ENCODE assay signal across 8 mouse cellular contexts in the genomic region with DNA sequence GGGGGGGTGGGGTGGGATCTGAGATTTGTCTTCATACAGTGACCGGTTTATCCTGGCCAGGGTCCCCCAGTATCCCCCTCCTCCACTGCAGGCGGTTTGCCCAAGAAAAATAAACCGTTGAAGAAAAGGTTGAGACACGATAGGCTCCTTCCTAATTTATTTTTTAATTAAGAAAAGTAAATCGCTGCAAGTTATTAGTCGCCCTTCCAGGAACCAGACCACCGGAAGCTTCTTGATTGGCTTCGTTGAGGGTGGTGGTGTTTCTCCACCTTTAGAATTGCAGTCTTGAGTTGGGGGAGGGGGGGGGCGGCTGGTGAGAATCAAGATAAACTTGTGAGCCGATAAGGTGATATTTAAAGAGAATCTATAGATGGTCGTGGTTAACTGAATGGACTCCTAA. TPM values are rescaled to one million over a fixed set of nuclear protein-coding genes. Genes with fewer than 3 reads are reported as not detected.
DNase-seq lines count a peak whose midpoint lies in the region; ATAC-seq and TF ChIP-seq lines count a peak whose summit lies in the region.

No protein-coding gene starts in this region.

- no peak for TF ChIP-seq EP300 in stomach, postnatal 0 days (optimal IDR thresholded peaks at IDR 0.05)

- DNase-seq in lung, postnatal 10 days, result no peak
- DNase-seq in forebrain, embryonic 10.5 days (ENCODE audit: extremely low spot score, low spot score), result peak; percentile 46
- DNase-seq in stomach, postnatal 0 days (ENCODE audit: low spot score), result no peak
- DNase-seq in spleen, adult 12 weeks (ENCODE audit: low spot score), result no peak
- no peak for DNase-seq in right cerebral cortex, postnatal 36 days (ENCODE audit: low spot score in 2 of 2)

- peak overlapping the region; percentile 61 for H3K4me3 ChIP-seq in lung, embryonic 15.5 days
- H3K4me3 ChIP-seq in forebrain, embryonic 10.5 days, result peak overlapping the region; percentile 88
- H3K4me3 ChIP-seq in limb, embryonic 15.5 days, result peak overlapping the region; percentile 57
- peak overlapping the region; percentile 62; the same call in 1 of the 2 replicates for H3K4me3 ChIP-seq in stomach, postnatal 0 days (ENCODE audit: low read depth, low read length)

- H3K36me3 ChIP-seq in lung, embryonic 15.5 days, result peaks cover 14% of the 10 kb centered on the region
- H3K36me3 ChIP-seq in forebrain, embryonic 10.5 days (replicated peaks), result peaks cover 25% of the 10 kb centered on the region
- H3K36me3 ChIP-seq in limb, embryonic 15.5 days, result peaks cover 16% of the 10 kb centered on the region
- H3K36me3 ChIP-seq in stomach, postnatal 0 days (ENCODE audit: control insufficient read depth, insufficient read depth, low read length), result no peaks in the 10 kb centered on the region

- TF ChIP-seq CTCF in stomach, postnatal 0 days (IDR thresholded peaks at IDR 0.05; ENCODE audit: low read depth), result no peak

- no peaks in the 10 kb centered on the region for H3K9me3 ChIP-seq in lung, embryonic 15.5 days
- H3K9me3 ChIP-seq in forebrain, embryonic 10.5 days, result no peaks in the 10 kb centered on the region
- H3K9me3 ChIP-seq in limb, embryonic 15.5 days, result no peaks in the 10 kb centered on the region
- no peaks in the 10 kb centered on the region for H3K9me3 ChIP-seq in stomach, postnatal 0 days (ENCODE audit: control insufficient read depth, low read length)

- H3K4me2 ChIP-seq in lung, embryonic 15.5 days, result peak overlapping the region; percentile 92
- H3K4me2 ChIP-seq in limb, embryonic 15.5 days, result peak overlapping the region; percentile 97
- H3K4me2 ChIP-seq in stomach, postnatal 0 days (replicated peaks; ENCODE audit: low read depth), result peak overlapping the region; percentile 98

- peak overlapping the region; percentile 98 for H3K27ac ChIP-seq in lung, embryonic 15.5 days
- peak overlapping the region; percentile 99 for H3K27ac ChIP-seq in forebrain, embryonic 10.5 days
- H3K27ac ChIP-seq in limb, embryonic 15.5 days, result peak overlapping the region; percentile 92
- H3K27ac ChIP-seq in stomach, postnatal 0 days (replicated peaks), result no peak overlapping the region

- under 1% methylated on average over 11 of the region's 11 CpGs for WGBS in lung, embryonic 15.5 days
- WGBS in forebrain, embryonic 10.5 days, result under 1% methylated on average over 11 of the region's 11 CpGs
- 3% methylated on average over 11 of the region's 11 CpGs for WGBS in limb, embryonic 15.5 days
- WGBS in stomach, postnatal 0 days, result 7% methylated on average over 11 of the region's 11 CpGs

- H3K9ac ChIP-seq in lung, embryonic 15.5 days, result peak overlapping the region; percentile 80
- no peak overlapping the region for H3K9ac ChIP-seq in limb, embryonic 15.5 days
- H3K9ac ChIP-seq in stomach, postnatal 0 days (ENCODE audit: low read length), result no peak overlapping the region

- peaks cover 65% of the 10 kb centered on the region for H3K4me1 ChIP-seq in lung, embryonic 15.5 days
- H3K4me1 ChIP-seq in forebrain, embryonic 10.5 days, result peaks cover 73% of the 10 kb centered on the region
- peaks cover 66% of the 10 kb centered on the region for H3K4me1 ChIP-seq in limb, embryonic 15.5 days
- peaks cover 9% of the 10 kb centered on the region for H3K4me1 ChIP-seq in stomach, postnatal 0 days (replicated peaks; ENCODE audit: control insufficient read depth, insufficient read depth)

- ATAC-seq in lung, embryonic 15.5 days (ENCODE audit: borderline replicate concordance, extremely low read depth, low FRiP score, low TSS enrichment), result no peak
- ATAC-seq in limb, embryonic 15.5 days (ENCODE audit: insufficient number of reproducible peaks, low FRiP score, low TSS enrichment, low read depth), result no peak
- ATAC-seq in stomach, postnatal 0 days (ENCODE audit: low FRiP score, low TSS enrichment), result no peak
- ATAC-seq in megakaryocyte, adult 5-6 weeks (ENCODE audit: poor library complexity, severe bottlenecking), result no peak

- H3K27me3 ChIP-seq in lung, embryonic 15.5 days, result peaks cover 18% of the 10 kb centered on the region
- peaks cover 39% of the 10 kb centered on the region for H3K27me3 ChIP-seq in forebrain, embryonic 10.5 days (ENCODE audit: poor library complexity, severe bottlenecking)
- H3K27me3 ChIP-seq in limb, embryonic 15.5 days, result 0 out of 2 replicates have a peak, but pooled peaks cover 6% of the 10 kb centered on the region
- H3K27me3 ChIP-seq in stomach, postnatal 0 days (ENCODE audit: control insufficient read depth, insufficient read depth, low read length), result peaks cover 4% of the 10 kb centered on the region; the same call in 1 of the 2 replicates

RNA-seq across cellular contexts. Expression of gene Ccnd1, which starts 0.9 kb away (rescaled TPM):
- polyA plus RNA-seq in lung, embryonic 15.5 days (2015; fragmentation: Nextera tagmentation; extraction: Ambion mirVana), result 127 and 134 TPM in 2 replicates
- 233 and 246 TPM in 2 replicates for polyA plus RNA-seq in forebrain, embryonic 10.5 days (2016; fragmentation: Nextera tagmentation; extraction: Ambion mirVana)
- 129 TPM in 2 replicates for polyA plus RNA-seq in limb, embryonic 15.5 days (2015; fragmentation: Nextera tagmentation; extraction: Ambion mirVana)
- 38.7 and 38.9 TPM in 2 replicates for polyA plus RNA-seq in stomach, postnatal 0 days (2015; fragmentation: Nextera tagmentation; extraction: Ambion mirVana)
- total RNA-seq in megakaryocyte, adult 5-6 weeks (2015), result 8.1 and 11.1 TPM in 2 replicates
- total RNA-seq in megakaryocyte, adult 5-6 weeks (2017), result 5.2 and 5.5 TPM in 2 replicates

RNA-seq across cellular contexts. Expression of gene LTO1, which starts 25.7 kb away (rescaled TPM):
- polyA plus RNA-seq in lung, embryonic 15.5 days (2015; fragmentation: Nextera tagmentation; extraction: Ambion mirVana), result 25.8 and 27.9 TPM in 2 replicates
- 24.6 and 26.7 TPM in 2 replicates for polyA plus RNA-seq in forebrain, embryonic 10.5 days (2016; fragmentation: Nextera tagmentation; extraction: Ambion mirVana)
- 27.9 and 28.1 TPM in 2 replicates for polyA plus RNA-seq in limb, embryonic 15.5 days (2015; fragmentation: Nextera tagmentation; extraction: Ambion mirVana)
- 17.1 and 17.8 TPM in 2 replicates for polyA plus RNA-seq in stomach, postnatal 0 days (2015; fragmentation: Nextera tagmentation; extraction: Ambion mirVana)
- 13.8 and 14.5 TPM in 2 replicates for total RNA-seq in megakaryocyte, adult 5-6 weeks (2015)
- 49.5 and 53.8 TPM in 2 replicates for total RNA-seq in megakaryocyte, adult 5-6 weeks (2017)

RNA-seq across cellular contexts. Expression of gene Fgf15, which starts 44.3 kb away (rescaled TPM):
- not detected in 2 replicates for polyA plus RNA-seq in lung, embryonic 15.5 days (2015; fragmentation: Nextera tagmentation; extraction: Ambion mirVana)
- 60.7 and 78.7 TPM in 2 replicates for polyA plus RNA-seq in forebrain, embryonic 10.5 days (2016; fragmentation: Nextera tagmentation; extraction: Ambion mirVana)
- polyA plus RNA-seq in limb, embryonic 15.5 days (2015; fragmentation: Nextera tagmentation; extraction: Ambion mirVana), result not detected in 2 replicates
- not detected in 2 replicates for polyA plus RNA-seq in stomach, postnatal 0 days (2015; fragmentation: Nextera tagmentation; extraction: Ambion mirVana)
- total RNA-seq in megakaryocyte, adult 5-6 weeks (2015), result not detected in 2 replicates
- not detected in 2 replicates for total RNA-seq in megakaryocyte, adult 5-6 weeks (2017)

Comparison
In these comparisons a context has a peak if more than half of its experiments do, and no peak if none do; other contexts are left out.
1. RNA of gene Fgf15, which starts 44.3 kb away (polyA plus RNA-seq): 60.7 to 78.7 TPM in forebrain, embryonic 10.5 days; not detected in lung, embryonic 15.5 days, not detected in stomach, postnatal 0 days and not detected in limb, embryonic 15.5 days; every median in the first group is over 10 times any median in the second.
2. Peak in every context shown above with its lines, with median percentiles within 50 percentile points of each other: H3K4me2 ChIP-seq and H3K4me3 ChIP-seq.